Mouse (Mus musculus): ENCODE results near the gene S100z.

Gene S100z

GRCm38 (mm10) chr13:95478671-95479413 lies at the start of gene S100z:
TSS of gene S100z (minus strand) at chr13:95478721.
- no peak for DNase-seq

GRCm38 (mm10) chr13:95524674-95525491 lies 46.4 kb upstream of the S100z start, which contains the start of gene F2rl1:
TSS of gene F2rl1 (minus strand) at chr13:95525227.
- peak; percentile 61 to 63 for DNase-seq

GRCm38 (mm10) chr13:95524424-95524673 lies 45.8 kb upstream of the S100z start:
- no peak for DNase-seq

- peak; percentile 57 to 63 for DNase-seq
These were observed 45.3 kb upstream of the S100z start for GRCm38 (mm10) chr13:95523659-95524423.

- DNase-seq = no peak
These were observed 43.7 kb upstream of the S100z start for GRCm38 (mm10) chr13:95522176-95522575.

- no peak for DNase-seq
These were observed 42.5 kb upstream of the S100z start for GRCm38 (mm10) chr13:95521029-95521428.

GRCm38 (mm10) chr13:95514756-95515155 lies 36.2 kb upstream of the S100z start:
- no peak for DNase-seq

- no peak for DNase-seq
These were observed 31.5 kb upstream of the S100z start for GRCm38 (mm10) chr13:95510054-95510453.

GRCm38 (mm10) chr13:95503279-95503917 lies 24.9 kb upstream of the S100z start:
- no peak for DNase-seq

GRCm38 (mm10) chr13:95496601-95497000 lies 18.1 kb upstream of the S100z start:
- DNase-seq = no peak

- DNase-seq = no peak
These were observed 16.3 kb upstream of the S100z start for GRCm38 (mm10) chr13:95494812-95495211.

GRCm38 (mm10) chr13:95493296-95493695 lies 14.8 kb upstream of the S100z start:
- DNase-seq = no peak

GRCm38 (mm10) chr13:95491327-95491726 lies 12.8 kb upstream of the S100z start:
- DNase-seq = no peak

- no peak for DNase-seq
These were observed 6.1 kb upstream of the S100z start for GRCm38 (mm10) chr13:95484664-95485063.

GRCm38 (mm10) chr13:95481428-95481827 lies 2.9 kb upstream of the S100z start:
- DNase-seq = peak; percentile 89 to 95

GRCm38 (mm10) chr13:95477173-95477572 lies 1.3 kb downstream of the S100z start:
- DNase-seq = no peak

GRCm38 (mm10) chr13:95475124-95475523 lies 3.4 kb downstream of the S100z start:
- no peak for DNase-seq

GRCm38 (mm10) chr13:95474294-95474693 lies 4.2 kb downstream of the S100z start:
- DNase-seq = no peak

GRCm38 (mm10) chr13:95470970-95471369 lies 7.6 kb downstream of the S100z start:
- DNase-seq = peak; percentile 51 to 55

- DNase-seq = no peak
These were observed 27.0 kb downstream of the S100z start for GRCm38 (mm10) chr13:95451529-95451928.

- DNase-seq = no peak
These were observed 27.8 kb downstream of the S100z start for GRCm38 (mm10) chr13:95450636-95451210.

- DNase-seq = no peak
These were observed 28.8 kb downstream of the S100z start for GRCm38 (mm10) chr13:95449730-95450129.

GRCm38 (mm10) chr13:95444824-95445223 lies 33.7 kb downstream of the S100z start, which contains the start of gene Crhbp:
TSS of gene Crhbp (minus strand) at chr13:95444924.
- DNase-seq = no peak

Measured in cerebellum, postnatal 10 days (tissue).